Mouse (Mus musculus) thymus, adult 2 months (tissue): ENCODE measurements around the gene Rnf151.

Experiments
- CTCF ChIP-seq: fragments of 200-500 bp; IDR thresholded peaks from 2 replicates; pipeline ENCODE4 v1.5.1; 2012; ENCODE audit warnings: mild to moderate bottlenecking, control low read depth, low read length, moderate library complexity, borderline replicate concordance; ENCODE audit not compliant: control insufficient read depth, poor library complexity, insufficient read depth; ENCODE audit errors: extremely low read depth
- POLR2A ChIP-seq: fragments of 200-500 bp; IDR thresholded peaks from 2 replicates; pipeline ENCODE4 v1.6.1; 2012; ENCODE audit warnings: mild to moderate bottlenecking, low read length, control low read depth, moderate library complexity; ENCODE audit not compliant: control insufficient read depth, poor library complexity, insufficient read depth; ENCODE audit errors: extremely low read depth

- TF ChIP-seq POLR2A (no peak), CTCF (no peak)
These were observed 19.9 kb downstream of the Rnf151 start for GRCm38 (mm10) chr17:24697985-24698384.
